Mouse (Mus musculus) liver, postnatal 0 days (tissue): ENCODE measurements at regions not wholly inside any gene's neighbourhood (a gene's known extent, or its start where the extent isn't known, plus 50 kb on each side); places are given as distances from the start of the nearest gene placed in this dataset.

Experiments
- CTCF ChIP-seq: sonication (generic); IDR thresholded peaks from 2 replicates; pipeline ENCODE4 v1.5.1; 2016; ENCODE audit warnings: antibody characterized with exemption, low read depth
- EP300 ChIP-seq: IDR thresholded peaks from 2 replicates; pipeline ENCODE4 v1.6.1; 2016; ENCODE audit warnings: antibody characterized with exemption, low read depth, mild to moderate bottlenecking

- no peak for TF ChIP-seq CTCF
- no peak for TF ChIP-seq EP300
Observed at GRCm38 (mm10) chr16:51939061-51939460, 92.0 kb upstream of the Cblb start.
